Mouse (Mus musculus) embryonic facial prominence, embryonic 11.5 days (tissue): ENCODE data around the gene Plg. TPM values are rescaled to one million over a fixed set of nuclear protein-coding genes. Genes with fewer than 3 reads are reported as not detected.

Experiments
- ATAC-seq: fragments of 200-750 bp; cut with Nextera tagmentation; replicated peaks from 2 replicates; pipeline ENCODE4 v1.8.0; 2017; ENCODE audit warnings: low read depth; ENCODE audit not compliant: insufficient number of reproducible peaks, low FRiP score, low TSS enrichment
- DNase-seq: peaks from one replicate; pipeline ENCODE4 v3.0.0-alpha.2; 2015; ENCODE audit warnings: low spot score
- H3K27ac ChIP-seq: fragments of 300-500 bp; sonication (generic); replicated peaks from 2 replicates; pipeline ENCODE4 v1.5.1; 2014; ENCODE audit warnings: mild to moderate bottlenecking, low read depth, low read length, control low read depth
- H3K27me3 ChIP-seq: fragments of 300-500 bp; sonication (generic); 2 replicates; pipeline ENCODE4 v1.6.1; 2014; ENCODE audit warnings: mild to moderate bottlenecking, low read length, moderate library complexity, mixed read lengths; ENCODE audit not compliant: control insufficient read depth, insufficient read depth
- H3K36me3 ChIP-seq: fragments of 300-500 bp; sonication (generic); replicated peaks from 2 replicates; pipeline ENCODE4 v1.6.1; 2014; ENCODE audit warnings: low read depth, mild to moderate bottlenecking, low read length, moderate library complexity, mixed read lengths; ENCODE audit not compliant: control insufficient read depth, insufficient read depth
- H3K4me1 ChIP-seq: fragments of 300-500 bp; sonication (generic); 2 replicates; pipeline ENCODE4 v1.6.1; 2014; ENCODE audit warnings: low read length, mixed read lengths; ENCODE audit not compliant: control insufficient read depth, insufficient read depth
- H3K4me2 ChIP-seq: fragments of 300-500 bp; sonication (generic); 2 replicates; pipeline ENCODE4 v1.6.1; 2014; ENCODE audit warnings: low read depth, mild to moderate bottlenecking, control low read depth, low read length, moderate library complexity
- H3K4me3 ChIP-seq: fragments of 300-500 bp; sonication (generic); 2 replicates; pipeline ENCODE4 v1.5.1; 2014; ENCODE audit warnings: low read depth, low read length, control low read depth
- H3K9ac ChIP-seq: fragments of 300-500 bp; sonication (generic); replicated peaks from 2 replicates; pipeline ENCODE4 v1.6.1; 2014; ENCODE audit warnings: mild to moderate bottlenecking, control low read depth, low read length
- H3K9me3 ChIP-seq: fragments of 300-500 bp; sonication (generic); replicated peaks from 2 replicates; pipeline ENCODE4 v1.6.1; 2016; ENCODE audit warnings: mild to moderate bottlenecking, low read length, inconsistent platforms, mixed read lengths; ENCODE audit not compliant: control insufficient read depth
- WGBS: fragments of 180-500 bp; shearing (Covaris S2); extraction: QIAGEN DNeasy Blood & Tissue Kit; methylation state at CpG from one replicate; pipeline ENCODE4 v1.1.7; 2014; 5-methylcytosine and 5-hydroxymethylcytosine counted together
- polyA plus RNA-seq: library from polyadenylated mRNA; unstranded; fragments of >200 nt; fragmentation: Nextera tagmentation; extraction: Ambion mirVana; gene quantifications from 2 replicates; pipeline ENCODE4 v1.2.1, GENCODE M21; 2014

Plg gene
- polyA plus RNA-seq, 1 experiment from 2014 or later: 0.13 TPM

DNA sequence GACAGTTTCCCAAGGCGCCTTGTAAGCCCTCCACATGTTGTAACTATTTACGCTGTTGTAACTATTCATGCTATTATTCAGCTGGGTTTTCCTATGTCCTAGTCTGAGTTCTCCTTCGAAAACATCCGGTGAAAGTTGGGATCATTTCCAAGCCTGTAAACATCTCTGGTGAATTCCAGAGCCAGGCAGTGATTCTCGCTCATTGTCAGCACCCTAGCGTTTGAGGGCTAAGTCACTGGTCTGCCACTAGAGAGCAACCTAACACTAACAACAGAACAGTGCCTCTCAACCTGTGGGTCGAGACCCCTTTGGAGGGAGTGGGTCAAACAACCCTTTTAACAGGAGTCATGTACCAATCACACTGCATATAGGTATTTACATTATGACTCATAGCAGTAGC lies 25.0 kb downstream of the Plg start:
- Histone ChIP-seq H3K4me2 (no peak overlapping the region), H3K27me3 (no peaks in the 10 kb centered on the region), H3K9me3 (no peaks in the 10 kb centered on the region), H3K36me3 (no peaks in the 10 kb centered on the region), H3K4me3 (no peak overlapping the region), H3K4me1 (no peaks in the 10 kb centered on the region), H3K27ac (no peak overlapping the region), H3K9ac (no peak overlapping the region)
- DNase-seq (no peak), ATAC-seq (no peak)
- WGBS: 78% methylated on average over 7 of the region's 7 CpGs

DNA sequence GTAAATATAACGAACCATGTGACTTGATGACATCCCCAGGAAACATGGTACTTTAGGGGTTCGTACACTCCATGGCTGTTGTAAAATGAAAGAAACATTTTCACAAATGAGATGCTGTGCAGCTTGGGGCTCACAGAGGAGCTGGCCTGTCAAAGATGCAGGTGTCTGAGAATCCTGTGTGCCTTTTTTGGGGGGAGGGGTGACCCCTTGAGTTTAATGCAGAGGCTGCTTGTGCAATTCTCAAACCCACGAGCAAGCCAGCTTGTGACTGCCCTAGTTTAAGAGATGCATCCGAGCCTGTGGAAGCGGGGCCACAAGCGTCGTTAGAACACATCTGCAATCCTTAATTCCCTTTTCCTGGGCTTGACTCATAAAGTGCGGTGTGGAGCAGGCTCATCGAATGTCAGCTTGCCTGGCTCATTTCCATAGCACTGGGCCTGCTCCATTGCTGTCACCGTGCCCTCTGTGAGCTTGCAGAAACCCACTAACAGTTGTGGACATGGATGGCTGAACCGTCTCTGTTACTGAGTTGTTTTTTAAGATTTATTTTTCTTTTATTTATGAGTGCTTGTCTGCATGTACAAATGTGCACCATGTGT lies 31.0 kb downstream of the Plg start:
- Histone ChIP-seq H3K27ac (no peak overlapping the region), H3K9ac (no peak overlapping the region), H3K9me3 (no peaks in the 10 kb centered on the region), H3K4me1 (no peaks in the 10 kb centered on the region), H3K27me3 (no peaks in the 10 kb centered on the region), H3K4me2 (no peak overlapping the region), H3K4me3 (no peak overlapping the region), H3K36me3 (no peaks in the 10 kb centered on the region)
- 77% methylated on average over 11 of the region's 11 CpGs for WGBS
- ATAC-seq: no peak
- DNase-seq: no peak

DNA sequence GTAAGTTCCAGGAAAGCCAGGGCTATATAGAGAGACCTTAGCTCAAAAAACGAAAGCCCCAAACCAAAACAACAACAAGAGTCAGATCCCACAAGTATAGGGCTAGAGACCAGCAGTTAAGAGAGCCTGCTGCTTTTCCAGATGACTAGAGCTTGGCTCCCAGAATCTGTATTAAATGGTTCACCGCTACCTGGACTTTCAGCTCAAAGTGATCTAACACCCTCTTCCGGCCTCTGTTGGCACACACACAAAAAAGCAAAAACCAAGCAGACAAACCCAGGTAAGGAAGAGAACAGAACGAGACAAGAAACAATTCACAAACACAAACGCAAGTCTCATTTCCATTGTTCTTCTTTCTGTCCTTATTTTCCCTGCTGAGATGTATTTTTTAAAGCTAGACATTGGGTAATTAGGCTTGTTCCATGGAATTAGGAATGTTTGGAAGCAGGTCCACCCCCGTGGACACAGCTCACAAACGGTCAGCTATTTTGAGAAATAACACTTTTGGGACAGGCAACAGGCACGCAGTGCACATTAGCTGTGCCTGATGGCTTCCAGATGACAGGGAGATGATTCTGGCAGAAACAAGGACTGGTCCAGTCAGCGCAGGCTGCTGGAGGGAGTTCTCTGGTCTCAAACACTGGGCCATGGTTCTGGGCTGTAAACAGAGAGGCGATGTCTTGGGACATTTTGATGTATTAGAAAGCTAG lies 33.9 kb downstream of the Plg start:
- Histone ChIP-seq H3K27me3 (no peaks in the 10 kb centered on the region), H3K36me3 (no peaks in the 10 kb centered on the region), H3K27ac (0 out of 2 replicates have a peak overlapping the region, but pooled peaks have one; percentile 22), H3K9me3 (no peaks in the 10 kb centered on the region), H3K4me3 (no peak overlapping the region), H3K4me2 (no peak overlapping the region), H3K4me1 (no peaks in the 10 kb centered on the region), H3K9ac (no peak overlapping the region)
- ATAC-seq: no peak
- 43% methylated on average over 10 of the region's 10 CpGs for WGBS
- DNase-seq: peak; percentile 55

DNA sequence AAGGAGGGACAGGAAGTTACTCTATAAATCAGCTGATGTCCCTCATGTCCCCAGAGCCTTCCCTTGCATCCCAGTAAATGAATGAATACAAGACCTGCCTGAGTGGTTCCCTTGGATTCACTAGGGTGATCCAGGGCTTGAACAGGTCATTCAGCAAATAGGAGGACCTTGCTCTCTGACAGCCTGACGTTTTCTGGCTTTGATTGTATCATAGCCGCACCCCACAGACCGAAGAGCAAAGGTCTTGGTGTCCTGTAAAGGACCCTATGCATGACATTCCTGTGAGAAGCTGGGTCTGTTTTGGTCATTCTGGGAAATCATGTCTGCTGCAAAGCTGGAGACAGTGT lies 34.5 kb downstream of the Plg start:
- DNase-seq (no peak), ATAC-seq (no peak)
- WGBS: 62% methylated on average over 3 of the region's 3 CpGs
- no peaks in the 10 kb centered on the region for H3K36me3 ChIP-seq
- no peaks in the 10 kb centered on the region for H3K9me3 ChIP-seq
- H3K9ac ChIP-seq: no peak overlapping the region
- no peak overlapping the region for H3K4me2 ChIP-seq
- no peak overlapping the region for H3K27ac ChIP-seq
- H3K4me1 ChIP-seq: no peaks in the 10 kb centered on the region
- H3K4me3 ChIP-seq: no peak overlapping the region
- no peaks in the 10 kb centered on the region for H3K27me3 ChIP-seq

DNA sequence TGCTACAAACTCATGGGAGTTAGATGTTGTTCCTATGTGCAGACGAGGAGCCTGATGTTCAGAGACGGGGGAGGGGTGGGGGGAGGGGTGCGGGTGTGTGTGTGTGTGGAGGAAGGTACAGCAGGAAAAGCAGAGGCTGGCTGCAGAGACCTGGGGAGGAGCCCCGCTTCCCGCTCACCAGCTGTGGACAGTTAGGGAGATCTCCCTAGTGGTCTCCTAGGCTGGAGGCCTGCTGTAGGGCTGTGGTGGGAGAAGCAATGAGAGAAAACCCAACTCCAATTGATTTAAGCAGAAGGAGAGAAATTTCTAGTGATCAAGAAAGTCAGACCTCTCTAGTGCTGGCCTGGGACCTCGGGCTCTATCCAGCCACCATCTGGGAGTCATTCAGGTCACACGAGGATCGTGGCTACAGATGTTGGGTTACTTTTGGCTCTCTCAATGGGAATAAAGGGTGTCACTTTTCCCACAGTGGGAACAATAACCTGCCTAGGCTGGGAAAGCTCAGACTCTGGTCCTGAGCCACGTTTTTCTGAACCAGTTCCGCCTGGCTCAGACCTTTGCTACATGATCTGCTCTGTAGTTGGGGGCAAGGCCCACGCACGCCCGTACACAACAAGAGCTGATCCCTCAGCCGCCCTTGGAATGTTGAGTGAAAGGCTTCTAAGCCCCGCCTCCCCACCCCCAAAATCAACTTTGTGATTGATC lies 36.8 kb downstream of the Plg start:
- ATAC-seq (peak; percentile 70), DNase-seq (peak; percentile 57)
- Histone ChIP-seq H3K27me3 (no peaks in the 10 kb centered on the region), H3K9ac (no peak overlapping the region), H3K4me1 (no peaks in the 10 kb centered on the region), H3K27ac (0 out of 2 replicates have a peak overlapping the region, but pooled peaks have one; percentile 3), H3K36me3 (no peaks in the 10 kb centered on the region), H3K4me2 (no peak overlapping the region), H3K9me3 (no peaks in the 10 kb centered on the region), H3K4me3 (no peak overlapping the region)
- WGBS: 23% methylated on average over 15 of the region's 15 CpGs

DNA sequence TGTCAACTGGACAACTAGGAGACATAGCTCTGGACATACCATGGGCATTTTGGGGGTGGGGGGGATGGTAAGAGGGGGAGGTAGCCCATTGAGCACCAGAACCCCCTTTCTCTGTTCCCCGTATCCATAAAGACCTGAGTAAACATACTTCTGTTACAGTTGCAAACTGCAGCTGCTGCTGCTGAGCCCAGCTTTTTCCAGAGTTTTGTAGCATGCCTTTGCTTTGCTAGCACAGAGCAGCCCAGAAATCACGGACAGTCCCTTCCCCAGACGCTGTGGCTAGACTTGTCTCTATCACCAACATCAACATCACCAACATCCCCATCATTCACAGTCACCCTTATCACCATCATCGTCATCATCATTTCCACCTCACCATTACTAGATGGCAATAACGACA lies 37.3 kb downstream of the Plg start:
- Histone ChIP-seq H3K9me3 (no peaks in the 10 kb centered on the region), H3K9ac (no peak overlapping the region), H3K4me3 (no peak overlapping the region), H3K27ac (no peak overlapping the region), H3K27me3 (no peaks in the 10 kb centered on the region), H3K36me3 (no peaks in the 10 kb centered on the region), H3K4me1 (no peaks in the 10 kb centered on the region), H3K4me2 (no peak overlapping the region)
- 59% methylated on average over 5 of the region's 5 CpGs for WGBS
- DNase-seq (no peak), ATAC-seq (no peak)

DNA sequence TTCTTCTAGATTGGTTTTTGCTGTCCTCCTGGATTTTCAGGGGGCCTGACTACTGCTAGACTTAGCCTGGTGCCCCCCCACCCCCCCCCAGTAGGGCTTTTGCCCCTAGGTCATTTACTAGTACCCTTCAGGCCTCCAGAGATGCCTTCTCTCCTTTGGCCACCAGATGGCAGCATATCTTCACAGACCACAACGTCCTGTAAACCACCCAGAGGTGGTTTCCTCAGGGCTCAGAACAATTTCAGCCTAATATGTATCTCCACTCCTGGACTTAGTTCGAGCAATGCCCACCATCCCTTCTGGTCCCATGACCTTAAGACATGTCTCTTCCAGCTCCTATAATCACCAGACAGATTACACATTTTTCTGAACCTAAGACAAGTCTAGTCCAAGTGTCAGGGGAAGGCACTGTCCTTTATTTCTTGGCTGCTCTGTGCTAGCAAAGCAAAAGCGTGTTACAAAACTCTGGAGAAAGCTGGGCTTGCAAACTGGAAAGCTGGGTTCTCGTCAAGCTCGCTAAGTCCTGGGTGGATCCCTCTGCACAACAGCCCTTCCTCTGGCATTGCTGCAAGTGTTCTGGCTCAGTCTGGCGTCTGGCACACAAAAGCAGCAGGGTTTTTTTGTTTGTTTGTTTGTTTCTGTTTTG lies 38.0 kb downstream of the Plg start:
- WGBS: 51% methylated on average over 6 of the region's 6 CpGs
- Histone ChIP-seq H3K4me3 (no peak overlapping the region), H3K27ac (no peak overlapping the region), H3K36me3 (no peaks in the 10 kb centered on the region), H3K4me2 (no peak overlapping the region), H3K9ac (no peak overlapping the region), H3K4me1 (no peaks in the 10 kb centered on the region), H3K27me3 (no peaks in the 10 kb centered on the region), H3K9me3 (no peaks in the 10 kb centered on the region)
- DNase-seq (peak; percentile 87), ATAC-seq (no peak)
